Mouse (Mus musculus) thymus, postnatal 25 days (tissue): ENCODE measurements around the gene Relb.

Experiments
- DNase-seq: peaks from one replicate; pipeline ENCODE4 v3.0.0; 2022

Relb gene

GRCm38 (mm10) chr7:19629361-19629734, at the start of gene Relb:
Gene Relb (minus strand): TSS chr7:19629438.
- peak; percentile 89 for DNase-seq

DNA sequence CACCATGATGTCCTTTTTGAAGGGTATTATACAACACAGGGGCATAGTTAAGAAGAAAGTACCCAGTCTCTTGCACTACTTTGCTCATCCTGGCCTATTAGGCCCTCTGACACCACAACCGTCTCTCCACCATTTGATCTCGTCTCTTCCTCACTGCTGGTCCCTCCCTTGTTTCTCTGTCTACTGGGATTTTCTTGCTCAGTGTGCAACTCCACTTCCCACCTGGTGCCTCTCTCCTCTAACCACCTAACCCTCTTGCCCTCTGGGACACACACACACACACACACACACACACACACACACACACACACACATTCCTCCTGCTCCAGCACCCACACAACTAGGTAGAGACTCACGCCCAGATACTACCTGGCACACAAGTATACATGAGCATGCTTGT, 49.7 kb upstream of the Relb start:
- DNase-seq: no peak

GRCm38 (mm10) chr7:19677872-19678271, 48.6 kb upstream of the Relb start, which contains the start of gene Apoc2:
Gene Apoc2 (minus strand): TSS chr7:19677941.
- no peak for DNase-seq

GRCm38 (mm10) chr7:19676662-19677061, 47.4 kb upstream of the Relb start:
- DNase-seq: no peak

- no peak for DNase-seq
These were observed 46.6 kb upstream of the Relb start for GRCm38 (mm10) chr7:19675824-19676223.

DNA sequence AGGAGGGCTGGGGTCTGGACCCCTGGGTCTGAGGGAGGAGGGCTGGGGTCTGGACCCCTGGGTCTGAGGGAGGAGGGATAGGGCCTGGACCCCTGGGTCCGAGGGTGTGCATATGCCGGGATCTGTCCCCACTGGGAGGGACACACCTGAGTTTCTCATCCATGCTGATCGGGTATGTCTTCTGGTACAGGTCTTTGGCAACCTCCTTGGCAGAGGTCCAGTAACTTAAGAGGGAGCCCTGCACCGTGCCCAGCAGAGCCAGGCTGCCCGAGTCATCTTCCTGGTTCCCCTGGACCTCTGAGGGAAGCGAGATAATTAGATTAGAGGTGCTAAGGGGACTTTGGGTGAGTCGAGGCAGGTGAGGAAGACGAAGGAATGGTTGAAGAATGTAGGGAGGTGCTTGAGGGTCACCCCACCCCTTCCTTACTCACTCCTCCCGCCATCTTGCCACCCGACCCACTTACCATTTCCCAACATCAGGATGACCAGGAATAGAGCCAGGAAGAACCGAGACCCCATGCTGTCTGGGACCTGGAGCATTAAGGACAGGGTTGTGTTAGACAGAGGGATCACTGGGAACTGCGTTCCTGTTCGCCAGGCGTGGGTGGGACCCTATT, 44.0 kb upstream of the Relb start:
- DNase-seq: no peak

GRCm38 (mm10) chr7:19671511-19671910, 42.3 kb upstream of the Relb start:
- no peak for DNase-seq

GRCm38 (mm10) chr7:19668947-19669721, 39.9 kb upstream of the Relb start:
- peak; percentile 90 for DNase-seq

DNA sequence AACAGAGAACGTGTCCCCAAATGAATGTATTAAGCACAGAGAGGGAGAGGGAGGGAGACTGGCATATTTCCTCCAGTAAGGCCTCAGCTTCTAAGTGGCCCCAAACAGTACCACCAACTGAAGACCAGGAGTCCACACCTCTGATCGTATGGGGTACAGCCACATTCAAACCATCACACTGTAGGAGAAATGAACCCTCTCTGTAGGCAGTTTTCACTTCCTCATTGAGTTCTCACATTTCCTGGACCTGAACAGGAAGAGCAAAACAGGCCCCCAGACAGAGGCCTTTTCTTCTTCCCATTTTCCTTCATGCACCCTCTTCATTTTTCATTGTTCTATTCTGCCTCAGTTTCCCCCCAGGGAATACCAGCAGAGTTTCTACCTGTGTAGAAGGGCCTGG, 38.2 kb upstream of the Relb start:
- no peak for DNase-seq

DNA sequence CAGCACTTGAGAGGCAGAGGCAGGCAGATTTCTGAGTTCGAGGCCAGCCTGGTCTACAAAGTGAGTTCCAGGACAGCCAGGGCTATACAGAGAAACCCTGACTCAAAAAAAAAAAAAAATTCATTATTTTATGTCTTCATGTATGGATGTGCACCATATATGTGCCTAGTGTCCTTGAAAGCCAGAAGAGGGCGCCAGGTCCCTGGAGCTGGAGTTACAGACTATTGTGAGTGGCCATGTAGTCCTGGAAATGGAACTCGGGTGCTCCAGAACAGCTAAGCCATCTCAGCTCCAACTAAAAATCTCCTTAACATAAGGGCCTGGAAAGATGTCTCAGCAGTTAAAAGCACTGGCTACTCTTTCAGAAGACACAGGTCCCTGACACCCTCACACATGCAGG, 37.5 kb upstream of the Relb start:
- DNase-seq: no peak

- DNase-seq: peak; percentile 97
These were observed 36.0 kb upstream of the Relb start, which contains the start of gene Clptm1 for GRCm38 (mm10) chr7:19664955-19665841. Gene Clptm1 (minus strand): TSS chr7:19665033.

DNA sequence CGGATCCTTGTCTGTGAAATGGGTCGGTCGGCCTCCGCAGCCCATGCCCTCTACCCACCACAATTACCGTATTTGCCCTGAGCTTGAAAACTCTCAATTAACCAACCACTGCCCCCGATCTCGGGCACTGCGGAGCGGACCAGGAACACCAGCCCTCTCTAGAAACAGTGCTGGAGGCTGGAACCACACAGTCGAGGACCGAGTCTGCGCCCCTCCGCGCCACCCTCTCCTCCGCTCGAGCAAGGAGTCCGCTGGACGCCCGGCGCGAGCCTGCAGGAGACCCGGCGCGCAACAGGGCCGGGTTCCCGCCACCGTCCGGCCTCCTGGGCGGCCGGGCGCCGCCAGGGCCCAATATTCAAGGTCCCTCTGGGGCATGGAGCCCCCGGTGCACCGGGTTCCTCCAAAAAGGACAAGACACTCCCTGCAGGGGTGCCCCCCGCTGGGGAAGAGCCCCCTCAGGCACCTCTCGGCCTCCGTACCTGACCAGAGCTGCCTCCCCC, 35.3 kb upstream of the Relb start:
- DNase-seq: no peak

- peak; percentile 6 for DNase-seq
These were observed 34.7 kb upstream of the Relb start for GRCm38 (mm10) chr7:19663940-19664339.

- no peak for DNase-seq
These were observed 23.4 kb upstream of the Relb start for GRCm38 (mm10) chr7:19652614-19653013.

DNA sequence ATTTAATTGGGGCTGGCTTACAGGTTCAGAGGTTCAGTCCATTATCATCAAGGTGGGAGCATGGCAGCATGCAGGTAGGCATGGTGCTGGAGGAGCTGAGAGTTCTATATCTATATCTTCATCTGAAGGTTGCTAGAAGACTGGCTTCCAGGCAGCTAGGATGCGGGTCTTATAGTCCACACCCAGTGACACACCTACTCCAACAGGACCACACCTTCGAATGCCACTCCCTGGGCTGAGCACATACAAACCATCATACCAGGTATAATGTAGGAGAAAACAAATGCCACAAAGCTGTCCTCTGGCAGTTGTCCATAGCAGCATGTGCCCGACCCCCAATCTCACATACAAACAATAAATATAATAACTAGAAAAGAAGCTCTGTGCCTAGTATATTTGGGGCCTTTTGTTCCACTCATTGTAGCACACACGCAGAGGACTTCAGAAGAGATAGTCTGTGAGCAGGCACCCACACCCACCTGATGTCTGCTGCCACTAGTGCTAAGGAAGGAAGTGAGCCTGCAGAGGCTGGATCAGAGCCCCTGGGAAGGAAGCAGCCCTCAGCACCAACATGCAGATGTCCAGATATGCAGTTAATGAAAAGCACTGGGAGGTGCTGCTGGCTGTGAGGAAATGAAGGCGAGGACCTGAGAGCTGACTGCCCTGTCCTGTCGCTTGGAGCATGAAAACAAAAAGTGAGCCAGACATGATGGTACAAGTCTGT, 22.0 kb upstream of the Relb start:
- no peak for DNase-seq

GRCm38 (mm10) chr7:19641223-19641622, 12.0 kb upstream of the Relb start:
- no peak for DNase-seq

DNA sequence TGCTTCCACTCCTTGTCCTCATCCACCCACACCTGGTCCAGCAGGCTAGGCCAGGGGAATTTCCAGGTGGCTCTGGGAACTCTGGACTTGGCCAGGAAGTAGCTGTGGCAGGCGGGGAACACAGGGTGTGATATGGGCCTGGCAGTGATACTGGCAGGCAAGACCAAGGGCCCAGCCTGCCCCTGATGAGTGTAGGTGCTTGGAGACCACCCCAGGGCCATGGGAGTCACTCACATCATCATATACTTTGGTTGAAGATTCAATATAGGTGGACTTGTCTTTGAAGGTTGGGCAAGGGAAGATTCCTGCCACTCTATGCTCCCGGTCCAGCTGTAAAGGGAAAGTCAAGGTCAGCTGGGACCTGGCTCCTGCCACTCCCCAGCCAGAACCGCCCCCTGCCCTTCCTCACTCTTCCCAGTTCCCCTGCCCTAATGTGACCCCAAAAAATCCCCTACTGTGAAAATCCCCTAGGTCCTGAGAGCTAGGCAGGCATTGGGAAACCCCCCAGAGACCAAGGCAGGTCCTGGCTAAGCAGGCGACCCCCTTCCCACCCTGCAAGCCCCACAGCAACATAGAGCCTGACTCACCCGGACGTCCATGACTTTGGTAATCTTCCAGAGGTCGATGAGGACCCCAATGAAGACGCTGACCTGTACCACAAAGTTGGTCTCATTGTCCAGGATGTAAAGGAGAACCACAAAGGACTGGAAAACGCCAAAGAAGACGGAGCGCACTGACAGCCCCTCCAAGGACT, 6.0 kb upstream of the Relb start:
- DNase-seq: no peak

- DNase-seq: no peak
These were observed 5.4 kb upstream of the Relb start for GRCm38 (mm10) chr7:19634591-19634990.

DNA sequence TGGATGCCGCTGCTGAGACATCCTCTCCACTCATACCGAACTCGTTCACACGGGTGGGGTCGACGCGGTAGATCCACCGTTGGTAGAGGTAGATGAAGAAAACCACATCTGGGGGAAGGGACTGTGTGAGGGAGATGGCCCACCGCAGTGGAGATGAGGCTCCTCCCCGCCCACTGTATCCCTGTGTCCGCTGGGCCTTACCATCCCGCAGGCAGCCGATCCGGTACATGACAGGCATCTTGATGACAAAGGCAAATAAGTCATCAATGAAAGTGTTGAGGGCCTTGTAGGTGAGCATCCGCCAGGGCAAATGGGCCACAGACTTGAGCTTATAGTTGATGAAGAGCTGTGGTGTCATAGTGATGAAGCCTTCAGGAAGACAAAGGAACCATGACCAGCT, 4.6 kb upstream of the Relb start:
- DNase-seq: no peak

DNA sequence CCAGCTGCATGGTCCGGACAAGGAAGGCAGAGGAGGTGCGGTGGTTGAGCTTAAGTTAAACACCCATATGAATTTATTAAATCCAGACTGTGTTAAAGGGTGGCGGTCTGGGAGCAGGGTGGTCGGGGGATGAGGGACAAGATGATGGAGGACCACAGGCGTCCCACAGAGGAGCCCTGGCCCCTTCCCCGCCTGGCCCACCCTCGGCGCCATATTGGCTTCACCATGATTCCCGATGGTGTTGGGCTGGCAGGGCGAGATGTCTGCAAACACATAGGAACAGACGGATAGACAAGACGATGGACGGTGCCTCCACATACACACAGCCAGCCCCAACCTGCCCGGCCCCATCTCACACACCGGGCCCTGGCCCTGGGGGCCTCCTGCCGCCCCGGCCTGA, 4.0 kb upstream of the Relb start:
- DNase-seq: no peak

GRCm38 (mm10) chr7:19632720-19633119, 3.5 kb upstream of the Relb start:
- no peak for DNase-seq

- no peak for DNase-seq
These were observed 3.0 kb upstream of the Relb start for GRCm38 (mm10) chr7:19632275-19632674.
